Mouse (Mus musculus) ES-Bruce4 (cell line): ENCODE measurements around the gene Ndst2.

Experiments
- CTCF ChIP-seq: IDR thresholded peaks from one replicate; pipeline ENCODE4 v1.8.1; 2011; ENCODE audit warnings: low read depth, low read length
- EP300 ChIP-seq: IDR thresholded peaks from 2 replicates; pipeline ENCODE4 v1.6.1; 2011; ENCODE audit warnings: low read depth, low read length; ENCODE audit not compliant: insufficient read depth
- POLR2A ChIP-seq: IDR thresholded peaks from one replicate; pipeline ENCODE4 v1.8.1; 2011; ENCODE audit warnings: low read length; ENCODE audit not compliant: insufficient read depth

- TF ChIP-seq CTCF (no peak), POLR2A (no peak), EP300 (no peak)
Measured at GRCm38 (mm10) chr14:20698515-20698914, 35.8 kb downstream of the Ndst2 start.
